Mouse (Mus musculus): Measurements from ENCODE around the gene 1700001C02Rik. TPM values are rescaled to one million over a fixed set of nuclear protein-coding genes. Genes with fewer than 3 reads are reported as not detected.

The 1700001C02Rik gene
- polyA plus RNA-seq, 1 experiment = not detected

- TF ChIP-seq REST (IDR thresholded peaks at IDR 0.05; ENCODE audit: insufficient read depth, insufficient read length) (no peak), POLR2A (IDR thresholded peaks at IDR 0.05; ENCODE audit: insufficient read length, low read depth) (no peak), CEBPB (IDR thresholded peaks at IDR 0.05; ENCODE audit: insufficient read depth, poor library complexity, severe bottlenecking) (no peak), POLR2AphosphoS2 (IDR thresholded peaks at IDR 0.05; ENCODE audit: insufficient read length, low read depth) (no peak), TCF12 (IDR thresholded peaks at IDR 0.05; ENCODE audit: insufficient read depth, poor library complexity, severe bottlenecking) (no peak), MYOD1 (IDR thresholded peaks at IDR 0.05; ENCODE audit: control insufficient read depth in 1 of 3, insufficient read length in 2 of 3, low read depth in 2 of 3) (no peak), USF1 (IDR thresholded peaks at IDR 0.05; ENCODE audit: low read depth) (no peak), SRF (IDR thresholded peaks at IDR 0.05; ENCODE audit: control insufficient read depth, insufficient read length, low read depth) (no peak), TCF3 (IDR thresholded peaks at IDR 0.05; ENCODE audit: insufficient read length, low read depth) (no peak), MAX (IDR thresholded peaks at IDR 0.05; ENCODE audit: low read depth) (no peak), MYOG (IDR thresholded peaks at IDR 0.05; ENCODE audit: control insufficient read depth in 1 of 3, insufficient read depth in 1 of 3, insufficient read length in 2 of 3, low read depth in 2 of 3) (no peak), E2F4 (IDR thresholded peaks at IDR 0.05; ENCODE audit: insufficient read depth) (no peak)
- Histone ChIP-seq H3K4me3 (no peak overlapping the region), H3K36me3 (ENCODE audit: control insufficient read depth, insufficient read depth) (no peaks in the 10 kb centered on the region), H3K79me2 (ENCODE audit: control insufficient read depth, insufficient read depth) (no peaks in the 10 kb centered on the region), H3K27me3 (ENCODE audit: control insufficient read depth, insufficient read depth, insufficient read length) (peaks cover 36% of the 10 kb centered on the region), H3K4me2 (ENCODE audit: low read depth) (no peak overlapping the region), H3ac (ENCODE audit: control insufficient read depth, insufficient read length) (no peak overlapping the region)
Observed at GRCm38 (mm10) chr5:30496821-30497220, 31.0 kb downstream of the 1700001C02Rik start.

DNA sequence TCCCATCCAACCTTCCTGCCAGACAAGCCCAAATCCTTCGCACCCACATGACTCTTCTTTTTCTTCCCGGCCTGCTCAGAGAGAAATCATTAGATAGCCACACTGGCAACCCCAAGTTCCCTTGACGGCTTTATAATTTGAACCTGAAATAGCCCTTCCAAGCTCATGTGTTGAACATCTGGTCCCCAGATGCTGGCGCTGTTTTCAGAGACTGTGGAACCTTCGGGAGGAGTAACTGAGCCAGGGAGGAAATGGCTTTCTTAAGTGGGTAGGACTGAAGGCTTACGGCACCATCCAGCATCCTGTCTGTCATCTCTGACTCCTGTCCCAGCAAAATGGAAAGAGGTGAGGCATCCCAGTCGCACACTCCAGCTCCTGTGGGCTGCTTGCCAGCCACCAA, 31.5 kb downstream of the 1700001C02Rik start:
- H3K4me3 ChIP-seq = no peak overlapping the region
- no peak overlapping the region for H3K4me2 ChIP-seq (ENCODE audit: low read depth)
- H3K79me2 ChIP-seq (ENCODE audit: control insufficient read depth, insufficient read depth) = no peaks in the 10 kb centered on the region
- H3ac ChIP-seq (ENCODE audit: control insufficient read depth, insufficient read length) = no peak overlapping the region
- H3K36me3 ChIP-seq (ENCODE audit: control insufficient read depth, insufficient read depth) = no peaks in the 10 kb centered on the region
- no peak for TF ChIP-seq USF1 (IDR thresholded peaks at IDR 0.05; ENCODE audit: low read depth)
- no peak for TF ChIP-seq MYOD1 (IDR thresholded peaks at IDR 0.05; ENCODE audit: control insufficient read depth in 1 of 3, insufficient read length in 2 of 3, low read depth in 2 of 3)
- no peak for TF ChIP-seq POLR2A (IDR thresholded peaks at IDR 0.05; ENCODE audit: insufficient read length, low read depth)
- peaks cover 34% of the 10 kb centered on the region for H3K27me3 ChIP-seq (ENCODE audit: control insufficient read depth, insufficient read depth, insufficient read length)

DNA sequence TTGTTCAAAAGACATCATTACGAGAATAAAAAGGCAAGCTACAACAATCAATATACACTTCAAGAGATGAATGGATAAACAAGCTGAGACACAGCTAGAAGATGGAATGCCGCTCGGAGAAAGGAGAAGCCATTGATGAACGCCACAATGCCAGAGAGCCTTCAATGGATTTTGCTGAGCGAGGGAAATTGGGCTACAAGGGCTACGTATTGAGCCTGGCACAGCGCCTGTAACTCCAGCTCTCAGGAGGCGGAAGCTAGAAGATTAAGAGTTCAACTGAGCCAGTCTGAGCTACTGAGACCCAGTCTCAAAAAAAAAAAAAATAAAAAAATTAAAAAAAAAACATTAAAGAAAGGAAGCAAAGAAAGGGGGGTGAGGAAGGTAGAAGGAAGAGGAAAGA, 47.3 kb downstream of the 1700001C02Rik start:
- no peak overlapping the region for H3ac ChIP-seq (ENCODE audit: control insufficient read depth, insufficient read length)
- H3K4me2 ChIP-seq (ENCODE audit: low read depth) = no peak overlapping the region
- H3K36me3 ChIP-seq (ENCODE audit: control insufficient read depth, insufficient read depth) = no peaks in the 10 kb centered on the region
- peaks cover 10% of the 10 kb centered on the region for H3K27me3 ChIP-seq (ENCODE audit: control insufficient read depth, insufficient read depth, insufficient read length)
- TF ChIP-seq POLR2AphosphoS2 (IDR thresholded peaks at IDR 0.05; ENCODE audit: insufficient read length, low read depth) (no peak), TCF3 (IDR thresholded peaks at IDR 0.05; ENCODE audit: insufficient read length, low read depth) (no peak), MYOG (IDR thresholded peaks at IDR 0.05; ENCODE audit: control insufficient read depth in 1 of 3, insufficient read depth in 1 of 3, insufficient read length in 2 of 3, low read depth in 2 of 3) (no peak), MYOD1 (IDR thresholded peaks at IDR 0.05; ENCODE audit: control insufficient read depth in 1 of 3, insufficient read length in 2 of 3, low read depth in 2 of 3) (no peak), E2F4 (IDR thresholded peaks at IDR 0.05; ENCODE audit: insufficient read depth) (no peak), CEBPB (IDR thresholded peaks at IDR 0.05; ENCODE audit: insufficient read depth, poor library complexity, severe bottlenecking) (no peak), TCF12 (IDR thresholded peaks at IDR 0.05; ENCODE audit: insufficient read depth, poor library complexity, severe bottlenecking) (no peak), REST (IDR thresholded peaks at IDR 0.05; ENCODE audit: insufficient read depth, insufficient read length) (no peak)
- H3K4me3 ChIP-seq = no peak overlapping the region
- no peaks in the 10 kb centered on the region for H3K79me2 ChIP-seq (ENCODE audit: control insufficient read depth, insufficient read depth)

DNA sequence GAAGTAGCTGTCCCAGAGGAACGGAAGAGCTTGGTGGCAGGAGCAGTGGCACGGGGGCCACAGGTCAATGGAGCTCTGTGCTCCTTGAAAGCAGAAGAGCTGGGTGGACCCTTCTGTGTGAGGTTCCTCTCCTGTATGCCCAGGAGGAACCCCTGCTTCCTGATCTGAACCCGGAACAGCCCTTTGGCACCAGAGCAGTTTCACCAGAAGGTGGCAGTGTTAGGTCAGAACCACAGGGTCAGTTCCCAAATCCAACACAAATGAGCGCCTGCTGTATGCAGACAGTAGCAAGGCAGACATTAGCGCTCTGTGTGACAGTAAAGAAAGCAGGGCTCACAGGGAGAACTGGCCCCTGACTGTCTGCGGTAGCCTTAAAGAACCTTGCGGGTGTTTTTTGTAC, 50.5 kb downstream of the 1700001C02Rik start:
- Histone ChIP-seq H3K4me3 (no peak overlapping the region), H3K36me3 (ENCODE audit: control insufficient read depth, insufficient read depth) (no peaks in the 10 kb centered on the region), H3K79me2 (ENCODE audit: control insufficient read depth, insufficient read depth) (no peaks in the 10 kb centered on the region), H3K27me3 (ENCODE audit: control insufficient read depth, insufficient read depth, insufficient read length) (peaks cover 34% of the 10 kb centered on the region), H3ac (ENCODE audit: control insufficient read depth, insufficient read length) (no peak overlapping the region), H3K4me2 (ENCODE audit: low read depth) (no peak overlapping the region)
- TF ChIP-seq SRF (IDR thresholded peaks at IDR 0.05; ENCODE audit: control insufficient read depth, insufficient read length, low read depth) (no peak), MYOD1 (IDR thresholded peaks at IDR 0.05; ENCODE audit: control insufficient read depth in 1 of 3, insufficient read length in 2 of 3, low read depth in 2 of 3) (no peak), POLR2A (IDR thresholded peaks at IDR 0.05; ENCODE audit: insufficient read length, low read depth) (no peak), E2F4 (IDR thresholded peaks at IDR 0.05; ENCODE audit: insufficient read depth) (no peak), POLR2AphosphoS2 (IDR thresholded peaks at IDR 0.05; ENCODE audit: insufficient read length, low read depth) (no peak), TCF12 (IDR thresholded peaks at IDR 0.05; ENCODE audit: insufficient read depth, poor library complexity, severe bottlenecking) (no peak), CEBPB (IDR thresholded peaks at IDR 0.05; ENCODE audit: insufficient read depth, poor library complexity, severe bottlenecking) (no peak), MYOG (IDR thresholded peaks at IDR 0.05; ENCODE audit: control insufficient read depth in 1 of 3, insufficient read depth in 1 of 3, insufficient read length in 2 of 3, low read depth in 2 of 3) (no peak), MAX (IDR thresholded peaks at IDR 0.05; ENCODE audit: low read depth) (no peak), USF1 (IDR thresholded peaks at IDR 0.05; ENCODE audit: low read depth) (no peak), REST (IDR thresholded peaks at IDR 0.05; ENCODE audit: insufficient read depth, insufficient read length) (no peak), TCF3 (IDR thresholded peaks at IDR 0.05; ENCODE audit: insufficient read length, low read depth) (no peak)

DNA sequence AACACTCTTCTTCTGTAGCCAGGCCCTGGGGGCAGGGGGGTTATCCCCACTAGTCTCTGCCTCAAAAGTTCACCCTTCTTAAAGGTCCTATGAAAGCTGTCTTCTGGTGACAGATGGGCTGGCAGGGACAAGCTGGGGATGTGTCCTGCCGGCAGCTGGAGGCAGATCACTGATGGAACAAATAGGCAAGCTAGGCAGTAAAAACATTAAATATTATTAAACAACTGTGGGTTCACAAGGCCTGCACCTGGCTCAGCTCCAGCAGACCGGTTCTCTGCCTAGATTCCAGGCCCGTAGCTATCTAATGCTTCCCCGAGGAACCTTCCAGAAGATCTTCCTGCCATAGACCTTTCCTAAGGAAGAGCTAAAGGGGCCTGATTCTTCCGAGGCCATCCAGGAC, 52.3 kb downstream of the 1700001C02Rik start:
- Histone ChIP-seq H3K79me2 (ENCODE audit: control insufficient read depth, insufficient read depth) (no peaks in the 10 kb centered on the region), H3ac (ENCODE audit: control insufficient read depth, insufficient read length) (no peak overlapping the region), H3K4me3 (no peak overlapping the region), H3K27me3 (ENCODE audit: control insufficient read depth, insufficient read depth, insufficient read length) (peaks cover 45% of the 10 kb centered on the region), H3K36me3 (ENCODE audit: control insufficient read depth, insufficient read depth) (no peaks in the 10 kb centered on the region), H3K4me2 (ENCODE audit: low read depth) (no peak overlapping the region)
- TF ChIP-seq SRF (IDR thresholded peaks at IDR 0.05; ENCODE audit: control insufficient read depth, insufficient read length, low read depth) (no peak), REST (IDR thresholded peaks at IDR 0.05; ENCODE audit: insufficient read depth, insufficient read length) (no peak), TCF12 (IDR thresholded peaks at IDR 0.05; ENCODE audit: insufficient read depth, poor library complexity, severe bottlenecking) (no peak)
